Mouse (Mus musculus) heart, embryonic 14.5 days (tissue): ENCODE measurements at regions not wholly inside any gene's neighbourhood (a gene's known extent, or its start where the extent isn't known, plus 50 kb on each side); places are given as distances from the start of the nearest gene placed in this dataset.

Experiments used
- ATAC-seq: fragments of 200-750 bp; cut with Nextera tagmentation; 2 replicates; pipeline ENCODE4 v1.8.0; 2017; ENCODE audit warnings: low read depth, moderate TSS enrichment; ENCODE audit not compliant: insufficient number of reproducible peaks, insufficient read depth, low FRiP score
- H3K27ac ChIP-seq, 2 experiments: fragments of 200-500 bp in 1 of 2; fragments of 300-500 bp in 1 of 2; sonication (generic) in 1 of 2; replicated peaks in 1 of 2; 2 replicates each; pipeline ENCODE4 v1.5.1; 2012 to 2014; ENCODE audit warnings: low read depth in 2 of 2, low read length in 2 of 2, control low read depth in 1 of 2, mild to moderate bottlenecking in 1 of 2, mixed read lengths in 1 of 2; ENCODE audit not compliant: control insufficient read depth in 1 of 2, insufficient read depth in 1 of 2
- H3K27me3 ChIP-seq: fragments of 300-500 bp; sonication (generic); 2 replicates; pipeline ENCODE4 v1.6.1; 2014; ENCODE audit warnings: mild to moderate bottlenecking, low read length, control low read depth; ENCODE audit not compliant: control insufficient read depth, insufficient read depth
- H3K36me3 ChIP-seq: fragments of 300-500 bp; sonication (generic); 2 replicates; pipeline ENCODE4 v1.6.1; 2014; ENCODE audit warnings: mild to moderate bottlenecking, control low read depth, low read length, mixed read lengths; ENCODE audit not compliant: control insufficient read depth, insufficient read depth
- H3K4me1 ChIP-seq, 2 experiments: fragments of 200-500 bp in 1 of 2; fragments of 300-500 bp in 1 of 2; sonication (generic) in 1 of 2; 2 replicates each; pipeline ENCODE4 v1.6.1; 2012 to 2014; ENCODE audit warnings: low read length in 2 of 2, control low read depth in 1 of 2, mixed read lengths in 1 of 2; ENCODE audit not compliant: control insufficient read depth in 2 of 2, insufficient read depth in 2 of 2
- H3K4me2 ChIP-seq: fragments of 300-500 bp; sonication (generic); 2 replicates; pipeline ENCODE4 v1.6.1; 2014; ENCODE audit warnings: mild to moderate bottlenecking, low read length
- H3K4me3 ChIP-seq, 2 experiments: fragments of 200-500 bp in 1 of 2; fragments of 300-500 bp in 1 of 2; sonication (generic) in 1 of 2; 2 replicates each; pipeline ENCODE4 v1.5.1; 2012 to 2014; ENCODE audit warnings: low read length in 2 of 2, mild to moderate bottlenecking in 2 of 2, control low read depth in 1 of 2, low read depth in 1 of 2, moderate library complexity in 1 of 2; ENCODE audit not compliant: control insufficient read depth in 1 of 2, insufficient read depth in 1 of 2
- H3K9ac ChIP-seq: fragments of 300-500 bp; sonication (generic); 2 replicates; pipeline ENCODE4 v1.6.1; 2014; ENCODE audit warnings: mild to moderate bottlenecking, low read length
- H3K9me3 ChIP-seq: fragments of 300-500 bp; sonication (generic); 2 replicates; pipeline ENCODE4 v1.6.1; 2016; ENCODE audit warnings: low read length, control low read depth; ENCODE audit not compliant: control insufficient read depth
- WGBS: fragments of 180-500 bp; shearing (Covaris S2); extraction: QIAGEN DNeasy Blood & Tissue Kit; methylation state at CpG from one replicate; pipeline ENCODE4 v1.1.7; 2014; 5-methylcytosine and 5-hydroxymethylcytosine counted together

GRCm38 (mm10) chr9:43636372-43636965 lies 107.3 kb upstream of the Nectin1 start:
- H3K27me3 ChIP-seq = no peaks in the 10 kb centered on the region
- H3K4me2 ChIP-seq = no peak overlapping the region
- H3K9ac ChIP-seq = no peak overlapping the region
- no peaks in the 10 kb centered on the region for H3K9me3 ChIP-seq
- ATAC-seq = no peak
- H3K36me3 ChIP-seq = no peaks in the 10 kb centered on the region
- no peak overlapping the region for H3K4me3 ChIP-seq
- 79% methylated on average over 11 of the region's 11 CpGs for WGBS
- H3K27ac ChIP-seq = no peak overlapping the region
- H3K4me1 ChIP-seq = no peaks in the 10 kb centered on the region

GRCm38 (mm10) chr9:43658186-43658585 lies 85.6 kb upstream of the Nectin1 start:
- H3K4me1 ChIP-seq = no peaks in the 10 kb centered on the region; a peak in 1 of 4 replicates
- no peaks in the 10 kb centered on the region for H3K36me3 ChIP-seq
- H3K27ac ChIP-seq = no peak overlapping the region
- ATAC-seq = no peak
- H3K9me3 ChIP-seq = no peaks in the 10 kb centered on the region
- H3K4me2 ChIP-seq = no peak overlapping the region
- no peaks in the 10 kb centered on the region; the same call in 1 of the 2 replicates for H3K27me3 ChIP-seq
- 54% methylated on average over 3 of the region's 3 CpGs for WGBS
- no peak overlapping the region for H3K4me3 ChIP-seq
- H3K9ac ChIP-seq = no peak overlapping the region

GRCm38 (mm10) chr9:43659237-43659636 lies 84.5 kb upstream of the Nectin1 start:
- Histone ChIP-seq H3K36me3 (no peaks in the 10 kb centered on the region), H3K9ac (no peak overlapping the region), H3K4me2 (no peak overlapping the region), H3K27ac (no peak overlapping the region), H3K4me1 (no peaks in the 10 kb centered on the region; a peak in 1 of 4 replicates), H3K9me3 (no peaks in the 10 kb centered on the region), H3K4me3 (no peak overlapping the region), H3K27me3 (no peaks in the 10 kb centered on the region; the same call in 1 of the 2 replicates)
- WGBS = 50% methylated on average over 6 of the region's 6 CpGs
- no peak for ATAC-seq

DNA sequence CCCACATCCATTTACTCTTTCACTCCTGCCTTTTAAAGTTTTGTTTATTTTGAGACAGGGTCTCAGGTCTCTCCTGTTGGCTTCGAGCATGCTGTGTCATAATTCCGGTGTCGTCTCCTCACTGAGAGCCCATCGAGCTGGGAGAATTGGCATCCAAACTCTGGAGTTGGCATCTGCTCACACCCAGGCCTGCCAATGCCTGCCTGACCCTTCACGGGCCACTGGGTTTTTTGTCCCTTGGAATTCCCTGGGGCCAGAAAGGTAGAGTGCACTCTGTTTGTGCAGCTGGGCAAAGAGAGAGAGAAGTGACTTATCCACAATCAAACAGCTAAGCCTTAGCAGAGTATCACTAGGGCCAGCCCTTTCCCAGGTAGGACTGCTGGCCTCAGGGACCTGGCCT lies 83.6 kb upstream of the Nectin1 start:
- H3K27ac ChIP-seq = no peak overlapping the region
- no peak overlapping the region for H3K9ac ChIP-seq
- H3K4me3 ChIP-seq = no peak overlapping the region
- H3K4me2 ChIP-seq = no peak overlapping the region
- no peaks in the 10 kb centered on the region; a peak in 1 of 4 replicates for H3K4me1 ChIP-seq
- no peaks in the 10 kb centered on the region; the same call in 1 of the 2 replicates for H3K27me3 ChIP-seq
- no peak for ATAC-seq
- no peaks in the 10 kb centered on the region for H3K9me3 ChIP-seq
- no peaks in the 10 kb centered on the region for H3K36me3 ChIP-seq
- WGBS = 70% methylated on average over 5 of the region's 5 CpGs

GRCm38 (mm10) chr9:43660896-43661563 lies 82.8 kb upstream of the Nectin1 start:
- ATAC-seq = no peak
- 31% methylated on average over 11 of the region's 11 CpGs for WGBS
- Histone ChIP-seq H3K27ac (no peak overlapping the region), H3K9me3 (no peaks in the 10 kb centered on the region), H3K4me2 (no peak overlapping the region), H3K27me3 (no peaks in the 10 kb centered on the region; the same call in 1 of the 2 replicates), H3K36me3 (no peaks in the 10 kb centered on the region), H3K9ac (no peak overlapping the region), H3K4me3 (no peak overlapping the region), H3K4me1 (no peaks in the 10 kb centered on the region; a peak in 1 of 4 replicates)

DNA sequence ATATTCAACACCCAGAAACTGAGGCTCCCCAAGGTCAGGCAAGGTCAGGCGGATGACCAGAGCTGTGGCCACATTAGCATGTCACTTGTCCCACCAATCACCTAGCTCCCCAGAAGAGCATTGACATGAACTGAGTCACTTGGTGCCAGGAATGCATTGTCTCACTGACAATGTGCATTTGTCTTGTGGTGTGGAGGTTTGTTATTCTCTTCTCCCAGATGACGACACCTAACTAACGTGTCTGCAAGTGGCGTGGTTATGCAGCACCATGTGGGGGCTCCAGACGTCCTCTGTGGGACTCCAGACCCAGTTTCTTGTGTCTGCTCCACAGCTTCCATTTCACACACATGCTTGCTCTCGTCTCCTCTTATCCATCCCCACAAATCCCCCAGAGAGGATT lies 82.1 kb upstream of the Nectin1 start:
- Histone ChIP-seq H3K36me3 (no peaks in the 10 kb centered on the region), H3K27me3 (no peaks in the 10 kb centered on the region; the same call in 1 of the 2 replicates), H3K27ac (no peak overlapping the region), H3K4me2 (no peak overlapping the region), H3K4me1 (no peaks in the 10 kb centered on the region; a peak in 1 of 4 replicates), H3K4me3 (no peak overlapping the region), H3K9me3 (no peaks in the 10 kb centered on the region), H3K9ac (no peak overlapping the region)
- ATAC-seq = no peak
- WGBS = 42% methylated on average over 6 of the region's 6 CpGs

DNA sequence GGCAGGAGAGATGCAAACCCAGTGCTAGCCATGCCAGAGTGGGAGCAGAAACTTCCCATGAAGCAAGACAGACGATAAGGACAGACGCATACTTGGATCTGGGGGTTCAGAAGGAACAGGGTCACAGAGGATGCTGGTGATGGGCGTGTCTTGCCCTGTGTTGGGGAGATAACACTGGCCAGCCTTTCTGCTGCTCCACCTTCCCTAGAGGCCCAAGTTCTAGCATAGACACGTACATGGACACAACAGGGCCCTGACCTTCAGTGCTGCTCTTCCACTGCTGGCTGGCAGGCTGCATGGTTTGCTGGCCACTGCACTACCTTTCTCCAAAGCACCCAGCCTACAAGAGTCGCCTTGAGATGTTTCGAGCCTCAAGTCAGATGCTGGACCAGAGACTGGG lies 76.4 kb upstream of the Nectin1 start:
- 0 out of 4 replicates have a peak, but pooled peaks cover 0 to 2% of the 10 kb centered on the region in 2 experiments for H3K4me1 ChIP-seq
- no peak overlapping the region for H3K9ac ChIP-seq
- ATAC-seq = no peak
- H3K27ac ChIP-seq = no peak overlapping the region
- H3K27me3 ChIP-seq = no peaks in the 10 kb centered on the region; the same call in none of the 2 replicates
- H3K36me3 ChIP-seq = no peaks in the 10 kb centered on the region
- H3K9me3 ChIP-seq = no peaks in the 10 kb centered on the region
- no peak overlapping the region for H3K4me3 ChIP-seq
- WGBS = 66% methylated on average over 6 of the region's 6 CpGs
- no peak overlapping the region for H3K4me2 ChIP-seq
